Comparison of ENCODE assay signal across 19 mouse cellular contexts in the genomic region with DNA sequence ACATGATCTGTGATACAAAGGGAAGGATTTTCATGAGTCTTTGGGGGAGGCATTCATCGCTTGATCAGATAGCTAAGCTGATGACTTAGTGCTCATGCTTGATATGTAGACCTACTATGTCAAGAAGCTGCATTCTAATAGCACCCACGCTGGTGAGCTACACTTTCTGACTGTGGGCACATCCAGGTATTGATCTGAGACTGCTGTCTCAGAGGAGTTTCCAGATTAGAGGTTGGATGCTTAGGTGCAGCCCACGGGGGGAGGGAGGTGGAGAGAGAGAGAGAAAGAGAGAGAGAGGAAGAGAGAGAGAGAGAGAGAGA. TPM values are rescaled to one million over a fixed set of nuclear protein-coding genes. Genes with fewer than 3 reads are reported as not detected.
DNase-seq lines count a peak whose midpoint lies in the region; ATAC-seq lines count a peak whose summit lies in the region.
"Had no signal": no experiment of that assay in that cellular context is flagged by ENCODE, and none has a peak within 500 bp of the region (broad histone marks: within the 10 kb centered on the region; RNA-seq: fewer than 3 reads in every experiment).

No protein-coding gene starts in this region.

- no peaks in the 10 kb centered on the region for H3K9me3 ChIP-seq in neural tube, embryonic 12.5 days
- H3K9me3 ChIP-seq: embryonic facial prominence, embryonic 13.5 days; lung, embryonic 15.5 days; megakaryocyte, embryonic 14.5 days had no signal

- peak; percentile 47 for ATAC-seq in frontal cortex, adult (ENCODE audit: low TSS enrichment)
- ATAC-seq in neural tube, embryonic 12.5 days (ENCODE audit: low FRiP score, low read depth): 0 out of 2 replicates have a peak, but pooled peaks have one; percentile 37
- ATAC-seq in megakaryocyte-erythroid progenitor cell, adult 5-6 weeks (replicated peaks; ENCODE audit: low FRiP score, low TSS enrichment, poor library complexity, severe bottlenecking): 0 out of 2 replicates have a peak, but pooled peaks have one; percentile 10

- no peaks in the 10 kb centered on the region for H3K27me3 ChIP-seq in neural tube, embryonic 12.5 days (replicated peaks)

- 30% methylated on average over 3 of the region's 3 CpGs for whole genome bisulfite sequencing in neural tube, embryonic 12.5 days

- H3K4me3 ChIP-seq in neural tube, embryonic 12.5 days: no peak overlapping the region
- H3K4me3 ChIP-seq: embryonic facial prominence, embryonic 13.5 days; lung, embryonic 15.5 days; megakaryocyte, embryonic 14.5 days had no signal

- no peaks in the 10 kb centered on the region for H3K4me1 ChIP-seq in neural tube, embryonic 12.5 days
- H3K4me1 ChIP-seq: embryonic facial prominence, embryonic 13.5 days; lung, embryonic 15.5 days; megakaryocyte, embryonic 14.5 days had no signal

- H3K27ac ChIP-seq in neural tube, embryonic 12.5 days: no peak overlapping the region
- H3K27ac ChIP-seq: embryonic facial prominence, embryonic 13.5 days; lung, embryonic 15.5 days had no signal

- no peaks in the 10 kb centered on the region for H3K36me3 ChIP-seq in neural tube, embryonic 12.5 days
- H3K36me3 ChIP-seq: embryonic facial prominence, embryonic 13.5 days; lung, embryonic 15.5 days had no signal

- no peak overlapping the region for H3K9ac ChIP-seq in neural tube, embryonic 12.5 days
- H3K9ac ChIP-seq: embryonic facial prominence, embryonic 13.5 days; lung, embryonic 15.5 days had no signal

- H3K4me2 ChIP-seq in neural tube, embryonic 12.5 days (replicated peaks): no peak overlapping the region
- H3K4me2 ChIP-seq: embryonic facial prominence, embryonic 13.5 days; liver, embryonic 11.5 days; lung, embryonic 15.5 days had no signal

- no peak for DNase-seq in frontal cortex, adult 2 months (ENCODE audit: extremely low spot score in 1 of 2, low spot score in 1 of 2)
- DNase-seq in neural tube, embryonic 10.5 days (ENCODE audit: extremely low spot score, low spot score): no peak
- DNase-seq in cerebellum, postnatal 36 days: no peak
- no peak for DNase-seq in layer of hippocampus, adult 9-11 months
- DNase-seq in heart, adult 9 months (ENCODE audit: low spot score in 2 of 2): no peak

RNA-seq across cellular contexts. Expression of a gene that starts 3.1 kb away (rescaled TPM):
- polyA plus RNA-seq in frontal cortex, adult 2 months (2012; rRNA removed): not detected in 2 replicates
- polyA plus RNA-seq in neural tube, embryonic 12.5 days (2016; fragmentation: Nextera tagmentation; extraction: Ambion mirVana): not detected in 2 replicates
- not detected in 2 replicates for total RNA-seq in megakaryocyte-erythroid progenitor cell, adult 5-6 weeks (2014; fragmentation: Nextera tagmentation)
- not detected in 2 replicates for total RNA-seq in megakaryocyte-erythroid progenitor cell, adult 5-6 weeks (2017)
- total RNA-seq: gastrocnemius, postnatal 14 days; heart, adult 8-10 months; heart, postnatal 10 days; layer of hippocampus, postnatal 14 days; left cerebral cortex, postnatal 25 days had no signal
- polyA plus RNA-seq: embryonic facial prominence, embryonic 13.5 days; liver, embryonic 11.5 days; lung, embryonic 15.5 days; neural tube, embryonic 11.5 days; stomach, embryonic 16.5 days had no signal

RNA-seq across cellular contexts. Expression of a gene that starts 9.0 kb away (rescaled TPM):
- not detected in 2 replicates for polyA plus RNA-seq in frontal cortex, adult 2 months (2012; rRNA removed)
- polyA plus RNA-seq in neural tube, embryonic 12.5 days (2016; fragmentation: Nextera tagmentation; extraction: Ambion mirVana): not detected in 2 replicates
- total RNA-seq in megakaryocyte-erythroid progenitor cell, adult 5-6 weeks (2014; fragmentation: Nextera tagmentation): not detected in 2 replicates
- not detected in 2 replicates for total RNA-seq in megakaryocyte-erythroid progenitor cell, adult 5-6 weeks (2017)
- total RNA-seq: gastrocnemius, postnatal 14 days; heart, adult 8-10 months; heart, postnatal 10 days; layer of hippocampus, postnatal 14 days; left cerebral cortex, postnatal 25 days had no signal
- polyA plus RNA-seq: embryonic facial prominence, embryonic 13.5 days; liver, embryonic 11.5 days; lung, embryonic 15.5 days; neural tube, embryonic 11.5 days; stomach, embryonic 16.5 days had no signal

RNA-seq across cellular contexts. Expression of a gene that starts 10.2 kb away (rescaled TPM):
- polyA plus RNA-seq in frontal cortex, adult 2 months (2012; rRNA removed): not detected in 2 replicates
- polyA plus RNA-seq in neural tube, embryonic 12.5 days (2016; fragmentation: Nextera tagmentation; extraction: Ambion mirVana): not detected in 2 replicates
- not detected in 2 replicates for total RNA-seq in megakaryocyte-erythroid progenitor cell, adult 5-6 weeks (2014; fragmentation: Nextera tagmentation)
- 0.88 TPM in 1 of 2 replicates, not detected in the other for total RNA-seq in megakaryocyte-erythroid progenitor cell, adult 5-6 weeks (2017)
- total RNA-seq: gastrocnemius, postnatal 14 days; heart, adult 8-10 months; heart, postnatal 10 days; layer of hippocampus, postnatal 14 days; left cerebral cortex, postnatal 25 days had no signal
- polyA plus RNA-seq: embryonic facial prominence, embryonic 13.5 days; liver, embryonic 11.5 days; neural tube, embryonic 11.5 days; stomach, embryonic 16.5 days had no signal

RNA-seq across cellular contexts. Expression of a gene that starts 16.1 kb away (rescaled TPM):
- polyA plus RNA-seq in frontal cortex, adult 2 months (2012; rRNA removed): not detected in 2 replicates
- not detected in 2 replicates for polyA plus RNA-seq in neural tube, embryonic 12.5 days (2016; fragmentation: Nextera tagmentation; extraction: Ambion mirVana)
- total RNA-seq in megakaryocyte-erythroid progenitor cell, adult 5-6 weeks (2014; fragmentation: Nextera tagmentation): not detected in 2 replicates
- total RNA-seq in megakaryocyte-erythroid progenitor cell, adult 5-6 weeks (2017): not detected in 2 replicates
- total RNA-seq: gastrocnemius, postnatal 14 days; heart, adult 8-10 months; heart, postnatal 10 days; layer of hippocampus, postnatal 14 days; left cerebral cortex, postnatal 25 days had no signal
- polyA plus RNA-seq: embryonic facial prominence, embryonic 13.5 days; liver, embryonic 11.5 days; lung, embryonic 15.5 days; neural tube, embryonic 11.5 days; stomach, embryonic 16.5 days had no signal

RNA-seq across cellular contexts. Expression of a gene that starts 33.3 kb away (rescaled TPM):
- not detected in 2 replicates for polyA plus RNA-seq in frontal cortex, adult 2 months (2012; rRNA removed)
- not detected in 2 replicates for polyA plus RNA-seq in neural tube, embryonic 12.5 days (2016; fragmentation: Nextera tagmentation; extraction: Ambion mirVana)
- total RNA-seq in megakaryocyte-erythroid progenitor cell, adult 5-6 weeks (2014; fragmentation: Nextera tagmentation): not detected in 2 replicates
- not detected in 2 replicates for total RNA-seq in megakaryocyte-erythroid progenitor cell, adult 5-6 weeks (2017)
- total RNA-seq: gastrocnemius, postnatal 14 days; heart, adult 8-10 months; heart, postnatal 10 days; layer of hippocampus, postnatal 14 days; left cerebral cortex, postnatal 25 days had no signal
- polyA plus RNA-seq: embryonic facial prominence, embryonic 13.5 days; liver, embryonic 11.5 days; lung, embryonic 15.5 days; neural tube, embryonic 11.5 days; stomach, embryonic 16.5 days had no signal
